Mouse (Mus musculus): ENCODE results near the gene Ifi206.
"Not testable (repeated sequence)": the region's sequence is repeated elsewhere in the genome, so short reads cannot be mapped to it uniquely, and the experiment has no call there.

The Ifi206 gene

DNA sequence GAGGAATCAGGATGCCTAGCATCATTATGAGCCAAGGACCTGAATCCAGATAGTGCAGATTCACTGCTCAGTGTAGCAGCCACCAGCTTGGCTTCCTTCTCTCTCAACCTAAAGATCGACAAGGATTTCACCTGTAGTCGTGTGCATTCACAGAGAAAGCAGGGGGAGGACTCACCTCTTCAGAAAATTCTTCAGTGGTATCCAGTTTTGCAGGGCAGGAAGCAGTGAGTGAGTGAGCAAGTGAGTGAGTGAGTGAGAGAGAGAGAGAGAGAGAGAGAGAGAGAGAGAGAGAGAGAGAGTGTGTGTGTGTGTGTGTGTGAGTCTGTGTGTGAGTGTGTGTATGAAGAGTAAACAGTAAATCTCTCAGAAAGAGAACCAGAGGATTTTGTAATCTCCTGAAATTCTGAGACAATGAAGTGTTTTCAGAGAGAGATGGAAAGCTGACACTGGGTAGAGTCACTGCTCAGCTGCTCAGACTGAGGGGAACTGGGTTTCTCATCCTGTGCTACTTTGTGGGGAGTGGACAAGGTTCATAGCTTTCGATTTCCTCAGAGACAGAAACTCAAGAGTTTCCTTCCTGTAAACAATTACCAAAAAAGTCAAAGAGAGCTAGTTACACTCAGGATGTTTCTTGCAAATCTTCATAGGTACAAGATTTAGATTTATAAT lies at the start of gene Ifi206:
Gene Ifi206 (minus strand): TSS at position 230 of the 669 bp plus-strand sequence.
- ATAC-seq (ENCODE audit: insufficient number of reproducible peaks, low FRiP score, low TSS enrichment): not testable (repeated sequence)

- ATAC-seq (ENCODE audit: insufficient number of reproducible peaks, low FRiP score, low TSS enrichment): not testable (repeated sequence)
Observed at GRCm38 (mm10) chr1:173535791-173536190, 45.0 kb upstream of the Ifi206 start, which contains the start of gene Ifi214. Gene Ifi214, minus strand, starts transcription at chr1:173535957.

GRCm38 (mm10) chr1:173521452-173521851 lies 30.6 kb upstream of the Ifi206 start:
- ATAC-seq (ENCODE audit: insufficient number of reproducible peaks, low FRiP score, low TSS enrichment): no peak

DNA sequence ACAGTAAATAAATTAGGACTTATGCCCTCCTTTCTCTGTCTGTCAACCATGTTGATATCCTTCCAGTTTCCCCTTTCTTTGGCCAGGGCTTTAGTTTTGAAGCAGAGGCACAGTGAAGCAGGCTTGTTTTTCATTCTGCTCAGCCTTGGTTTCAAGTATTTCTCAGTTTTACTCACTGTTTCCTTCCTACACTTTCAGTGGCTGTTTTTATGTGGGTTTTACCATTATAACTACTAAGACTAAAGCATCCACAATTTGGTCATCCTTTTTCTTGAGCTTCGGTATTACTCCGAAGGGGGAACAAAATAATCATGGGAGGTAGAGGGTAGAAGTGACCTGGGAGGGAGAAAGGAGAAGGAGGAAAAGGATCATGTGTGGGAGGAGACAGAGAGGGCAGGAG lies 19.8 kb upstream of the Ifi206 start:
- not testable (repeated sequence) for ATAC-seq (ENCODE audit: insufficient number of reproducible peaks, low FRiP score, low TSS enrichment)

- ATAC-seq (ENCODE audit: insufficient number of reproducible peaks, low FRiP score, low TSS enrichment): not testable (repeated sequence)
Observed at GRCm38 (mm10) chr1:173491483-173491882, 642 bp upstream of the Ifi206 start.

DNA sequence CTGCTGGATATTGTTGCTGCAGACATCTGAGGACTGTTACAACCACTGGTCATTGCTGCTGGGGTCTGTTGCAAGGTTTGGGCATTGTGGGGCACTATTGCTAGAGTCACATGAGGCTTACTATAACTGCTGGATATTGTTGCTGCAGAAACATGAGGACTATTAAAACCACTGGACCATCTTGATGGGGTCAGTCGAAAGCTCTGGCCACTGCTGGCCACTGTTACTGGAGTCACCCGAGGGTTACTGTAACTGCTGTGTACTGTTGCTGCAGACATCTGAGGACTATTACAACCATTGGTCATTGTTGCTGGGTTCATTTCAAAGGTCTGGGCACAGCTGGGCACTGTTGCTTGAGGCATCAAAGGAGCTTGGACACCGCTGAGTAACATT lies 9.7 kb downstream of the Ifi206 start:
- not testable (repeated sequence) for ATAC-seq (ENCODE audit: insufficient number of reproducible peaks, low FRiP score, low TSS enrichment)

DNA sequence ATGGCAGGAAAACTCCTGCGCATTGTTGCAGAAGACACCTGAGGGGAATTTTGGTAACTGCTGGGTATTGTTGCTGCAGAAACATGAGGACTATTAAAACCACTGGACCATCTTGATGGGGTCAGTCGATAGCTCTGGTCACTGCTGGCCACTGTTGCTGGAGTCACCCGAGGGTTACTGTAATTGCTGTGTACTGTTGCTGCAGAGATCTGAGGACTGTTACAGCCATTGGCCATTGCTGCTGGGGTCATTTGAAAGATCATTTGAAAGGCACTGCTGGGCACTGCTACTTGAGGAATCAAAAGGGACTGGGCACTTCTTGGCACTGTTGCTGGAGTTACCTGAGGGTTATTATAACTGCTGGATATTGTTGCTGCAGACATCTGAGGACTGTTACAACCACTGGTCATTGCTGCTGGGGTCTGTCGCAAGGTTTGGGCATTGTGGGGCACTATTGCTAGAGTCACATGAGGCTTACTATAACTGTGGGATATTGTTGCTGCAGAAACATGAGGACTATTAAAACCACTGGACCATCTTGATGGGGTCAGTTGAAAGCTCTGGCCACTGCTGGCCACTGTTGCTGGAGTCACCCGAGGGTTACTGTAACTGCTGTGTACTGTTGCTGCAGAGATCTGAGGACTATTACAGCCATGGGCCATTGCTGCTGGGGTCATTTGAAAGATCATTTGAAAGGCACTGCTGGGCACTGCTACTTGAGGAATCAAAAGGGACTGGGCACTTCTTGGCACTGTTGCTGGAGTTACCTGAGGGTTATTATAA lies 10.3 kb downstream of the Ifi206 start:
- not testable (repeated sequence) for ATAC-seq (ENCODE audit: insufficient number of reproducible peaks, low FRiP score, low TSS enrichment)

- ATAC-seq (ENCODE audit: insufficient number of reproducible peaks, low FRiP score, low TSS enrichment): no peak
Observed at GRCm38 (mm10) chr1:173456761-173457160, 34.1 kb downstream of the Ifi206 start.

- peak; percentile 58; the same call in 1 of the 2 replicates for ATAC-seq (ENCODE audit: insufficient number of reproducible peaks, low FRiP score, low TSS enrichment)
Observed at GRCm38 (mm10) chr1:173456139-173456754, 34.6 kb downstream of the Ifi206 start.

DNA sequence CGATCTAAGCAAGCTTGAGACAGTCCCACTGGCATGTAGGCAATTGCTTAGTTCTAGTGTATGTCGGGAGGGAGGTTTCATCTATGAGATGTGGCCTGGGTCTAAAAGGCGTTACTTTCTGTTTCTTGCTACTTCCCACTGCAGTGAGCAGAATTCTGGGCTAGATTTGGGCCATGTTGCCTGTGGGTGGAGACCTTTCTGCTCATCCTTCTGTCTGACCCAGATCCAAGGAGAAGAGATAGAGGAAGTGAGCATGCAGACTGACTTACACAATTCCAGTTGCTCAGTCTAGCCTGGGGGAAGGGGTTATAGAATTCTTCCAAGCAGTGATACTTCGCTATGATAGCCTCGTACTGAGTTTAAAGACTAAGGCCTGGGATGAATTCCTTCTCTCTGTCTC lies 39.2 kb downstream of the Ifi206 start:
- ATAC-seq (ENCODE audit: insufficient number of reproducible peaks, low FRiP score, low TSS enrichment): no peak

GRCm38 (mm10) chr1:173450621-173451020 lies 40.2 kb downstream of the Ifi206 start:
- no peak for ATAC-seq (ENCODE audit: insufficient number of reproducible peaks, low FRiP score, low TSS enrichment)

DNA sequence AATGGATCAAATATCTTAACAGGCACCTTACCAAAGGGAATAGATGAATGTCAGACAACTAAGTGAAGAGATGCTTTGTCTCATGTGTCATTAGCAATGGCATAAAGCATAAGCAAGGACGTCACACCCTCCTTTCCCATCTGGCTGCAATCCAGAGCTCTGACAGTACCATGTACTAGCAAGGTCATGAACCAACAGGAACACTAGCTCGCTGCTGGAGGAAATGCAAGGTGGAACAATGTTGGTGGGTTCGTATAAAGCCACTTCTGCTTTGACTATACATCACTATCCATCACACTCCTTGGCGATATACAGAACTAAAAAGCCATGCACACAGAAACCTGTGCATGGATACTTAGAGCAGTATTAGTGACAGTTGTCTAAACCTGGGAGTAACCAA lies 43.8 kb downstream of the Ifi206 start:
- no peak for ATAC-seq (ENCODE audit: insufficient number of reproducible peaks, low FRiP score, low TSS enrichment)

DNA sequence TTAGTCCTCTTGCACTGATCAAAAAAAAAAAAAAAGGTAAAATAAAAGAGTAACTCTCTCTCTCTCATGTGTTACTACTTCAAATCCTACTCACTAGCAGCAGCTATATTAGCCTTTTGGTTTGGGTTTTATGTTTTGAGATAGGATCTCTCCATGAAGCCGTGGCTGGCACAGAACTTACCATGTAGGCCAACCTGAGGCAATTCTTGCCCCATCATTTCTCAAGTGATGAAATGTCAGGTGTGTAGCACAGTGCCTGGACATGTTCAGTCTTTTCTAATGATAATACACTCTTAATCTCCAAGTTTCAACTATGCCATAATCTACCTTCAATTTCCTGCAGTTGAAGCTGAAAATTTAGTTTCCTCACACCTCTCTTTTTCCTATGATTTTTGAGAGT lies 47.8 kb downstream of the Ifi206 start:
- ATAC-seq (ENCODE audit: insufficient number of reproducible peaks, low FRiP score, low TSS enrichment): no peak

DNA sequence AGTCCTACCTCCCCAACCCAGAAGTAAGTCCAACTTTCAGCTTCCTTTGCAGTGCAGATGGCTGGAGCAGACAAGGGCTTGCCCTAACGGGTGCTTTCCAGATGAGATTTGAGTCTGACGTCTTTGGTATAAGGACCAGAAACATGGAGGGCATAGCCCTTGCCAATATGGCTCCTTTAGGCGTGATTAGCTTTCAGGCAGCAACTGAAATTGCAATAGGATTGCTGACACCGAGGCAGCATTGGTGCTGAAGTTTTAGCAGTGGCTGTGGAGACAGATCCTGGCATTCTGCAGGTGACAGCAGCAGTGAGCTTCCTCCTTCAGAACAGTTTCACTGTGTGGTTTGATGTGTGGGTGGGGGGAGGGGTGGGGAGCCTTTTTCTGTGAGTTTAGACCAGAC lies 49.6 kb downstream of the Ifi206 start:
- no peak for ATAC-seq (ENCODE audit: insufficient number of reproducible peaks, low FRiP score, low TSS enrichment)

- no peak for ATAC-seq (ENCODE audit: insufficient number of reproducible peaks, low FRiP score, low TSS enrichment)
Observed at GRCm38 (mm10) chr1:173440681-173441080, 50.2 kb downstream of the Ifi206 start.

DNA sequence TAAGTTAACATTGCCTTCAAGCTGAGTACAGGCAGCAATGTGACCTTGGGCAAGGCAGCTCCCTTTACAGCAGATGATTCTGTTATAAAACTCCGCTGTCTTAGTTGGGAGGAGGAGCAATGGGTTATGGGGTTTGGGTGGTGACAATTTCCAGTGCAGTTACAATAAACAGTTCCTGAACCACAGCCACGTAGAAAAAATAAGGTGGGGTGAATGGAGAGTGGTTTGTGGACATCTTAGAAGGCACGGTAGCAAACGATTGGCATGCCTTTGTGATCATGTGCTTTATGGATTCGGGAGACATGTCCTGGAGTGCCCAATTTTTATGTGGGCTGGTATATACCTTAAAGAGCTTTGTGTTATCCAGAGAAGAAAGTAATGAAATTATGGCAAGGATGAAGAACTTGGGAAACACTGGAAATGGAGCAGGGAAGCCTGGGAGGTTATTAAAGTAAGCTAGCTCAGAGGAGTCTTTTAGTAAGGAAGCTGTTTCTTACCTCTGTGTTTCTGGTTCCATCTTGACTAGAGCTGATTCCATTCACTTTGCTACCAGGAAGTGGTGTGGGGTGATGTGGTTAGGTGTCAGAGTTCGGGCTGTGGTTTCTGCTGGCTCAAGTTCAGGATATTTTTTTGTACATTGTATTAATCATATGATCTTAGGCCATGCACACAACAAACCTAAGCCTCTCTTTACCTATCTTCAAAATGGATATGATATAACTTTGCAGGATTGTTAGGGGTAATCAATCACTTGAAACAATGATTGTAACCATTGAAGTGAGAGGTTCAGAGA lies 53.5 kb downstream of the Ifi206 start:
- ATAC-seq (ENCODE audit: insufficient number of reproducible peaks, low FRiP score, low TSS enrichment): no peak

DNA sequence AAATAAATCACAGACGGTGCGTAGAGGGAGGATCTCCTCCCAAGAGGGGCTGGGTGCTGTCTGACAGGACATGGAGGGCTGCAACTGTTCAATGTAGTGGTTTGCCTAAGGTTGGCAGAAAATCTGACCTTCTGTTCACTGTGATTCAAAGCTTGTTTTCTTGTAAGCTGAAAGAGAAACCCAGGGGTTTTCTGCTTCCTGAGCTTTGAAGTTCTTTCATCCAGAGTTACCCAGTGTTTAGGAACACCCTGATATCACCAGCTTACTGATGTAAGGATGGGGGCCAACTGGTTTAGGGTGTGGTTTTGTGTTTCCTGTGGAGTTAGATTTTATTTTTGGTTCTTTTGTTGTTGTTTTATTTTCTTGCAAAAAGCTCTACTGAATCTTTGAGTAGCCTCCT lies 58.4 kb downstream of the Ifi206 start:
- ATAC-seq (ENCODE audit: insufficient number of reproducible peaks, low FRiP score, low TSS enrichment): no peak

DNA sequence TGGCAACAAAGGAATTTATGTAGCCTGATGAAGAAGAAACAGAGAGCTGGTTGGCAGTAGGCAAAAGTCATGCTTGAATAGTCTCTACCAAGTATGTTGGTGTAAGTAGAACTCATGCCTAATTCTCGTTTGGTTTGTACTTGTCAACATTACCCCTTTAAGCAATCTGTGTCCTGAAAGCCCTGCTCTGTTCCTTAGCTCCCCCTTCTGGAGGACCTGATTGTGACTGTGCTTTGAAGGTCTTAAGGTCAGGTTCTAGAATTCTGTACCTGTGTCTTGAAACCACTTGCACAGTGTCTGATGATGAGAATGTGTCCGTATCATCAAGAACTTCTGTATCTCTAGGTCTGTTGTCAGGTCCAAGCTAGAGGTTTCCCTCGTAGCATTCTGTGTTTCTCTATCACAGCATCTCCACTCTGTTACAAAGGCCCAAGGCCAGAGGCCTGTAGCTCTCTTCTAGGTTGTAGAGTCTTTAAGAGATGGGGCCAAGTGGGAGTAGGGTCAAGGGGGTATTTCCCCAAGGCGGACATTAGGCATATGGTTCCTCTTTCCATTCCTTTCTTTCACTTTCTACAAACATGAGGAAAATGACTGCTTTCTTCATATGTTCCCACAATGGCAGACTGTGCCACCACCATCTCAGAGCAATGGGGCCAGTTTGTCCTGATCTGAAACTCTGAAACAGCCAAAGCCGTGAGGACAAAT lies 60.7 kb downstream of the Ifi206 start:
- no peak for ATAC-seq (ENCODE audit: insufficient number of reproducible peaks, low FRiP score, low TSS enrichment)

GRCm38 (mm10) chr1:173427385-173427784 lies 63.5 kb downstream of the Ifi206 start:
- ATAC-seq (ENCODE audit: insufficient number of reproducible peaks, low FRiP score, low TSS enrichment): no peak

GRCm38 (mm10) chr1:173426345-173426744 lies 64.5 kb downstream of the Ifi206 start:
- no peak for ATAC-seq (ENCODE audit: insufficient number of reproducible peaks, low FRiP score, low TSS enrichment)

Measured in cerebellum, adult (tissue).